Mouse (Mus musculus): ENCODE data around the gene Mvb12b. TPM values are rescaled to one million over a fixed set of nuclear protein-coding genes. Genes with fewer than 3 reads are reported as not detected.

The Mvb12b gene
- total RNA-seq, 2 experiments from 2014 or later, result 27.8 to 28.6 TPM

- DNase-seq, result no peak
These were observed 168.2 kb downstream of the Mvb12b start for GRCm38 (mm10) chr2:33719339-33720066.

- DNase-seq, result no peak
These were observed 169.2 kb downstream of the Mvb12b start for GRCm38 (mm10) chr2:33718561-33718960.

GRCm38 (mm10) chr2:33717821-33718351, 169.9 kb downstream of the Mvb12b start:
- DNase-seq, result no peak

- no peak for DNase-seq
These were observed 170.4 kb downstream of the Mvb12b start for GRCm38 (mm10) chr2:33717378-33717777.

GRCm38 (mm10) chr2:33716878-33717277, 170.9 kb downstream of the Mvb12b start:
- no peak for DNase-seq

GRCm38 (mm10) chr2:33714932-33715331, 172.8 kb downstream of the Mvb12b start:
- DNase-seq, result no peak

- DNase-seq, result no peak
These were observed 174.0 kb downstream of the Mvb12b start for GRCm38 (mm10) chr2:33713580-33714260.

GRCm38 (mm10) chr2:33712811-33713210, 174.9 kb downstream of the Mvb12b start:
- DNase-seq, result no peak

GRCm38 (mm10) chr2:33708831-33709230, 178.9 kb downstream of the Mvb12b start:
- DNase-seq, result no peak

- no peak for DNase-seq
These were observed 179.7 kb downstream of the Mvb12b start for GRCm38 (mm10) chr2:33708096-33708495.

GRCm38 (mm10) chr2:33706403-33706802, 181.3 kb downstream of the Mvb12b start:
- no peak for DNase-seq

- DNase-seq, result no peak
These were observed 181.9 kb downstream of the Mvb12b start for GRCm38 (mm10) chr2:33705687-33706320.

GRCm38 (mm10) chr2:33703286-33703685, 184.5 kb downstream of the Mvb12b start:
- no peak for DNase-seq

GRCm38 (mm10) chr2:33702705-33703104, 185.0 kb downstream of the Mvb12b start:
- peak; percentile 73 for DNase-seq

- DNase-seq, result no peak
These were observed 186.3 kb downstream of the Mvb12b start for GRCm38 (mm10) chr2:33701446-33701815.

GRCm38 (mm10) chr2:33700581-33701445, 186.9 kb downstream of the Mvb12b start:
- no peak for DNase-seq

GRCm38 (mm10) chr2:33698898-33699297, 188.8 kb downstream of the Mvb12b start:
- no peak for DNase-seq

- no peak for DNase-seq
These were observed 191.3 kb downstream of the Mvb12b start for GRCm38 (mm10) chr2:33696428-33696827.

- no peak for DNase-seq
These were observed 193.8 kb downstream of the Mvb12b start for GRCm38 (mm10) chr2:33693931-33694330.

- DNase-seq, result peak; percentile 65
These were observed 197.8 kb downstream of the Mvb12b start for GRCm38 (mm10) chr2:33689880-33690462.

GRCm38 (mm10) chr2:33689155-33689879, 198.4 kb downstream of the Mvb12b start:
- no peak for DNase-seq
